Mouse (Mus musculus) cerebellum, adult 2 months (tissue): ENCODE data around the gene Sfta2.

Source experiments
- CTCF ChIP-seq: fragments of 200-500 bp; IDR thresholded peaks from 2 replicates; pipeline ENCODE4 v1.5.1; 2011; ENCODE audit warnings: low read depth, mild to moderate bottlenecking, control low read depth, low read length, moderate library complexity, borderline replicate concordance; ENCODE audit not compliant: insufficient read depth
- POLR2A ChIP-seq: fragments of 200-500 bp; IDR thresholded peaks from 2 replicates; pipeline ENCODE4 v1.6.1; 2011; ENCODE audit warnings: low read length, control low read depth, borderline replicate concordance; ENCODE audit not compliant: insufficient read depth

DNA sequence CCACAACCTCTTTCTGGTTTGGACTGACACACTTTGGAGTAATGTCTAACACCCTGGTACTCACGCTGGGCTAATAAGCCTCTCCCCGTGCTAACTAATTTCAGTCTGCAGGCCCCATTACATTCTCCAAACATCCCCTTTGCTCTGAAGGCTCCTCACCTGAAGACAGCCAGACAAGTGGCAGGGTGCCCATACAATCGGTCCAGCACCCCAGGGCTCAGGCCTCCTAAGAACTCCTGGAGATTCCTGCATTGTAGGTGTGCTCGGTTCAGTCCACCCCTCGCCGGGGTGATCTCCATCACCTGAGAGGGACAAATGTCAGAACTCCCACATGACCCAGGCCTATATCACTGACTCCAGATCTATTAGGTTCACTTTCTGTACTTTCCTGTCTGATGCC is 71.2 kb downstream of the Sfta2 start:
- TF ChIP-seq POLR2A (no peak), CTCF (no peak)
